Mouse (Mus musculus): ENCODE results near the gene Cdh23. TPM values are rescaled to one million over a fixed set of nuclear protein-coding genes. Genes with fewer than 3 reads are reported as not detected.
A peak's percentile ranks its signal among the peaks of the same experiment; 100 is the strongest.

The Cdh23 gene
- polyA plus RNA-seq, 1 experiment from 2014 or later = 0.35 TPM

DNA sequence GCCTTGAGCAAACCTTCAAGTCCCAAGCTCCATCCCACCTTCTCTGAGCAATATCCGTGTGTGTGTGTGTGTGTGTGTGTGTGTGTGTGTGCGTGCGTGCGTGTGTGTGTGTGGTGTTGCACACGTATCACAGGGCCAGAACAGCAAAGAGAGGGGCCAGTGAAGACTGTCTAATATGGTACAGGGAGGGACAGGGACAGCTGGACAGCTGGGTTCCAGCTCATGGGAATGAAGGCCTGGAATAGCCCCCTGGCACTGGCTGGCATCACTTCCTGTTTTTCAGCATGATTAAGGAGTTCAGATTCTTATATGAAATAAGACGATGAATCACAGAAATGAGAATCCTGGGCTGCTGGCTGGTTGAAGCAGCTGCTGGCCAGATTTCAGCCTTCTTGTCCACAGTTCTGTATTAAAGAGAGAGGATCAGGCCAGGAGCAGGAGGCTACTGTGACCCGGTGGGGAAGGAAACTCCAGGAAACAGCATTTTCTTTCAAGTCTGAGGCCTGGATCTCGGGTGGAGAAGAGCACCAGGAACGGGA, 316.8 kb downstream of the Cdh23 start:
- DNase-seq (ENCODE audit: low spot score) (peak; percentile 10), ATAC-seq (peak; percentile 22)
- H3K9ac ChIP-seq (replicated peaks; ENCODE audit: low read depth) = no peak overlapping the region
- TF ChIP-seq EP300 (IDR thresholded peaks at IDR 0.05) (no peak), CTCF (IDR thresholded peaks at IDR 0.05) (no peak)
- no peaks in the 10 kb centered on the region for H3K27me3 ChIP-seq (replicated peaks; ENCODE audit: insufficient read depth, low read length)
- H3K27ac ChIP-seq (ENCODE audit: low read length) = no peak overlapping the region
- no peaks in the 10 kb centered on the region for H3K9me3 ChIP-seq (ENCODE audit: low read length)
- H3K36me3 ChIP-seq (ENCODE audit: insufficient read depth, low read length) = no peaks in the 10 kb centered on the region
- H3K4me1 ChIP-seq (ENCODE audit: insufficient read depth, low read depth, low read length) = peaks cover 5% of the 10 kb centered on the region; the same call in 1 of the 2 replicates
- WGBS = 61% methylated on average over 9 of the region's 9 CpGs
- no peak overlapping the region for H3K4me2 ChIP-seq (replicated peaks; ENCODE audit: low read depth, low read length)
- H3K4me3 ChIP-seq (ENCODE audit: low read depth, low read length) = no peak overlapping the region

DNA sequence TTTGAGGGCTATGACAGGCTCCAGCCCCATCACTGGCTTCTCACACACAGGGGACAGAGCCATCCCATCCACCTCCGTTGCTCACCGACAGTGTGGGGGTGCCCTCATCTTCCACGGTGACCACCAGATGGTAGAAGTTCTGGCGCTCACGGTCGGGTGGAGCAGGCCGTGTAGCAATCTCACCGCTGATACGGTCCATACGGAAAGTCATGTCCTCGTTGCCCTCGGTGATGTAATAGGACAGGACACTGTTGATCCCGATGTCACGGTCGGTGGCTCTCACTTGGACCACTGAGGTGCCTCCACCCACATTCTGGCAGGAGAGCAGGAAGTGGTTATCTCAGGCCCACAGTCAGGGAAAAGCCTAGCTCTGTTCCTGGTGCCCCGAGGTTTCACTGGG, 319.6 kb downstream of the Cdh23 start:
- H3K9ac ChIP-seq (replicated peaks; ENCODE audit: low read depth) = no peak overlapping the region
- DNase-seq (ENCODE audit: low spot score) (no peak), ATAC-seq (no peak)
- no peak overlapping the region for H3K4me2 ChIP-seq (replicated peaks; ENCODE audit: low read depth, low read length)
- no peaks in the 10 kb centered on the region for H3K36me3 ChIP-seq (ENCODE audit: insufficient read depth, low read length)
- no peak overlapping the region for H3K4me3 ChIP-seq (ENCODE audit: low read depth, low read length)
- H3K4me1 ChIP-seq (ENCODE audit: insufficient read depth, low read depth, low read length) = peaks cover 5% of the 10 kb centered on the region; the same call in 1 of the 2 replicates
- no peak overlapping the region for H3K27ac ChIP-seq (ENCODE audit: low read length)
- no peaks in the 10 kb centered on the region for H3K27me3 ChIP-seq (replicated peaks; ENCODE audit: insufficient read depth, low read length)
- H3K9me3 ChIP-seq (ENCODE audit: low read length) = no peaks in the 10 kb centered on the region
- 85% methylated on average over 16 of the region's 16 CpGs for WGBS
- TF ChIP-seq EP300 (IDR thresholded peaks at IDR 0.05) (no peak), CTCF (IDR thresholded peaks at IDR 0.05) (no peak)

DNA sequence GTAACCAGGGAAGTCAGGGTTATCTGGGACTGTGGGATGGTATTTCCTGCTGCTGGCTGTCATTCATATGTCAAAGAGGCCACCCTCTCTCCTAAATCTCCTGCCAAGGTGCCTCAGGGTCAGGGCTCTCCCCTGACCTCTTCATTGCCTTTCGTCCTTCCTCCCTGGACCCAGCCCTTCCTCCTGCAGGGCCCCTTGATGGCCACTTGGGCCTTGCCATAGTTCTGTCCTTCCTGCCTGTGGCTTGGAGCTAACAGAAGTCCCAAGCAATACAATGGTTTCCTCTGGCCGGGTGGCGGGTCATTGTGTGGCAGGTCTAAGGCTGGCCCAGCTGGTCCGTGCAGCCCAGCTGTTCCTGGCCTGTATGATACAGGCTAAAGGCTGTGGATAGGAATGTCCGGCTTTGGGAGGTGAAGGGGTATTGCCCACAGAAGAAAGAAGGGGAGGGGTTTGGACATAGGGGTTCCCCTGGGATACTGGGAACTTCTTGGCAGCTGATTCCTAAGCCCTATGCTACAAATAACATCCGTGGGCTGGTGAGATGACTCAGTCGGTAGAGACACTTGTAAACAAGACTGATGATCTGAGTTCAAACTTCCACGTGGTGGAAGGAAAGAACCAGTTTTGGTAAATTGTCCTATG, 322.2 kb downstream of the Cdh23 start:
- Histone ChIP-seq H3K4me1 (ENCODE audit: insufficient read depth, low read depth, low read length) (no peaks in the 10 kb centered on the region), H3K27me3 (replicated peaks; ENCODE audit: insufficient read depth, low read length) (no peaks in the 10 kb centered on the region), H3K36me3 (ENCODE audit: insufficient read depth, low read length) (0 out of 2 replicates have a peak, but pooled peaks cover under 1% of the 10 kb centered on the region), H3K4me3 (ENCODE audit: low read depth, low read length) (no peak overlapping the region), H3K9ac (replicated peaks; ENCODE audit: low read depth) (no peak overlapping the region), H3K9me3 (ENCODE audit: low read length) (no peaks in the 10 kb centered on the region), H3K27ac (ENCODE audit: low read length) (peak overlapping the region; percentile 32; the same call in 1 of the 2 replicates), H3K4me2 (replicated peaks; ENCODE audit: low read depth, low read length) (no peak overlapping the region)
- TF ChIP-seq EP300 (IDR thresholded peaks at IDR 0.05) (peak; percentile 60; the same call in 1 of the 2 replicates), CTCF (IDR thresholded peaks at IDR 0.05) (peak; percentile 53)
- DNase-seq (ENCODE audit: low spot score) (peak; percentile 66), ATAC-seq (peak; percentile 83)
- WGBS = 40% methylated on average over 8 of the region's 8 CpGs

DNA sequence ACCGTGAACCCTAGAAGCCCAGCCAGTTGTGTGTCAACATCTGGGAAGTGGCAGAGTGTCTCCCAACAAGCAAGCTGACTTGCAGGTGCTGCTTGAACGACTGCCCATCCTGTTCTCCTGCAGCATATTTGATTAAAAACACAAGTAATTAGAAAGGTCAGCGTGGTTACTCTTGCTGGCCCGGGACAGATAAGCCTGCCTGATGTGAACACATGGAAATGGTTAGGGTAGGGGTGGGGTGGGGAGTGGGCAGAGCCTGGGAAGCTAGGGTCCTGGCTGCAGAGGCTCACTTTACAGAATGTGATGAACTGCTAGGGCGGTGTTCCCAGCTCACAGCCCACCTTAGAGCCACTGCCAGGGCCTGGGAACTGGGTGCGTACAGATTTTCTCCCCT, 322.8 kb downstream of the Cdh23 start:
- H3K27ac ChIP-seq (ENCODE audit: low read length) = peak overlapping the region; percentile 11; the same call in 1 of the 2 replicates
- no peak overlapping the region for H3K4me3 ChIP-seq (ENCODE audit: low read depth, low read length)
- no peaks in the 10 kb centered on the region for H3K27me3 ChIP-seq (replicated peaks; ENCODE audit: insufficient read depth, low read length)
- WGBS = 35% methylated on average over 6 of the region's 6 CpGs
- 0 out of 2 replicates have a peak, but pooled peaks cover 6% of the 10 kb centered on the region for H3K36me3 ChIP-seq (ENCODE audit: insufficient read depth, low read length)
- no peak overlapping the region for H3K9ac ChIP-seq (replicated peaks; ENCODE audit: low read depth)
- no peaks in the 10 kb centered on the region for H3K4me1 ChIP-seq (ENCODE audit: insufficient read depth, low read depth, low read length)
- H3K4me2 ChIP-seq (replicated peaks; ENCODE audit: low read depth, low read length) = no peak overlapping the region
- DNase-seq (ENCODE audit: low spot score) (no peak), ATAC-seq (no peak)
- H3K9me3 ChIP-seq (ENCODE audit: low read length) = no peaks in the 10 kb centered on the region
- TF ChIP-seq EP300 (IDR thresholded peaks at IDR 0.05) (no peak), CTCF (IDR thresholded peaks at IDR 0.05) (no peak)

DNA sequence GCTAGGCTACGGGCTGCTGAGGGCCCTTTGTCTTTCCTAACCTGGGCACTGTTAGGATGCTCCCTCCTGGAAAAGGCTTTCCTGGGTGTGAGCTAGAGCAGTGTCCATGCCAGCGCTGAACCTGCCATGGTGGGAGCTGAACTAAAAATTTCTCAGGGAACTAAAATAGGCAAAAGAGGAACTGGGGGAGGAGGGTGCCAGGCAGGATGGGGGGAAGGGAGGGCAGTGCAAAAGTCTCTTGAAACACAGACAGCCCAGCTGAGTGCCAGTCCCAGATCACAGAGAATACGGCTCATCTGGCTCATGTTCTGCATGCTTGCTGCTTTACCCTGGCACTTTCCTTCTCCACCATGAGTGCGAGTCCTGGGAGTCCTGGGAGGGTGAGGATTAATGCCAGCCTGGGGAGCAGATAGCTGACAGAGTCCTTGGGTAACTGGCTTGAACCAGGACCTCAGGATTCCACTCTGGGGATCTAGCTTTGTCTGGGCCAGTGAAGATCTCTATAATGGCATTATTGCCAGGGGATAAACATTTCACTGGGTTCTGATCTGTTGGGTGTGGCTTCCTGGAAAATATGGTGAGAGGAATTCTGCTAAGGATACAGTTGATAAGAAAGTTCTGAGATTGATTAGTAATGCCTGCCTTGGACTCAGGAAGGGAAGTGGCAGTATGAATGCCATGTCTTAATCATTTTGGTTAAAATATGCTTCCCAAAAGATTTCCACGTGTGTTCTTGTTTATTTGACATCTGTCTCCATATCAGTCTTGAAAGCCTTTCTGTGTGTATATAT, 324.5 kb downstream of the Cdh23 start:
- ATAC-seq = no peak

DNA sequence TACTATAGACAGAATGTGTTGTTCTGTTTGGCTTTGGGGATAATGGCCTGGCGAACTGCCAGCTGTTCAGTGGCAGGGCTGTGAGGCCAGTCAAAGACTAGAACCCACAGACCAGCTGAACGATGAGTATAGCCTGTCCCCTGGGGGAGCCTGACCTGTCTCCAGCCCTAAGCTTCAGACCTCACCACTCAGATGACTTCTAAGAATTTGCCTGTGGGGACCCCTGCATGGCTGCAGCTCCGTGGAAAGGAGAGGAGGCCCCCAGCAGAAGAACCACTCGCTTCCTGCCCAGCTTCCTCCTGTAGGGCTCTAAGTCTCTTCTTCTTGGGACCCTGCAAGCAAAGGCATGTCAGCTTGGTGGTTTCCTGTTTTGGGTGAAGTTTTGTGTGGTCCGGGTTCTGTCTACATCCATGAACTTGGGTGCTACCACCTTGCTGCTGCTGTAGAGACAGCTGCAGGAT, 325.7 kb downstream of the Cdh23 start:
- ATAC-seq = no peak
- whole genome bisulfite sequencing = 63% methylated on average over 5 of the region's 5 CpGs

More for the DNA sequence above, 324.5 kb downstream of the Cdh23 start:
- no peak overlapping the region for H3K4me3 ChIP-seq (ENCODE audit: low read depth, low read length)
- WGBS = 66% methylated on average over 5 of the region's 5 CpGs
- H3K27ac ChIP-seq (ENCODE audit: low read length) = no peak overlapping the region
- H3K4me2 ChIP-seq (replicated peaks; ENCODE audit: low read depth, low read length) = no peak overlapping the region
- DNase-seq (ENCODE audit: low spot score) = peak; percentile 47
- no peaks in the 10 kb centered on the region for H3K9me3 ChIP-seq (ENCODE audit: low read length)
- no peaks in the 10 kb centered on the region for H3K27me3 ChIP-seq (replicated peaks; ENCODE audit: insufficient read depth, low read length)
- H3K4me1 ChIP-seq (ENCODE audit: insufficient read depth, low read depth, low read length) = no peaks in the 10 kb centered on the region
- no peak overlapping the region for H3K9ac ChIP-seq (replicated peaks; ENCODE audit: low read depth)
- peak; percentile 60 for TF ChIP-seq EP300 (IDR thresholded peaks at IDR 0.05)
- TF ChIP-seq CTCF (IDR thresholded peaks at IDR 0.05) = no peak
- 0 out of 2 replicates have a peak, but pooled peaks cover 8% of the 10 kb centered on the region for H3K36me3 ChIP-seq (ENCODE audit: insufficient read depth, low read length)

More for the DNA sequence above, 325.7 kb downstream of the Cdh23 start:
- no peaks in the 10 kb centered on the region for H3K9me3 ChIP-seq (ENCODE audit: low read length)
- H3K4me3 ChIP-seq (ENCODE audit: low read depth, low read length) = no peak overlapping the region
- no peak overlapping the region for H3K4me2 ChIP-seq (replicated peaks; ENCODE audit: low read depth, low read length)
- H3K4me1 ChIP-seq (ENCODE audit: insufficient read depth, low read depth, low read length) = no peaks in the 10 kb centered on the region
- no peaks in the 10 kb centered on the region for H3K27me3 ChIP-seq (replicated peaks; ENCODE audit: insufficient read depth, low read length)
- DNase-seq (ENCODE audit: low spot score) = no peak
- 0 out of 2 replicates have a peak, but pooled peaks cover 8% of the 10 kb centered on the region for H3K36me3 ChIP-seq (ENCODE audit: insufficient read depth, low read length)
- no peak overlapping the region for H3K9ac ChIP-seq (replicated peaks; ENCODE audit: low read depth)
- TF ChIP-seq CTCF (IDR thresholded peaks at IDR 0.05) (no peak), EP300 (IDR thresholded peaks at IDR 0.05) (no peak)
- no peak overlapping the region for H3K27ac ChIP-seq (ENCODE audit: low read length)

Data from lung, postnatal 0 days (tissue).